Mouse (Mus musculus): ENCODE results near the gene Vav1. TPM values are rescaled to one million over a fixed set of nuclear protein-coding genes. Genes with fewer than 3 reads are reported as not detected.

Gene Vav1
- polyA plus RNA-seq, 1 experiment, result 53.3 TPM

- no peak for TF ChIP-seq CTCF (IDR thresholded peaks at IDR 0.05; ENCODE audit: extremely low read depth, insufficient read depth, insufficient read length, insufficient replicate concordance)
- no peak for TF ChIP-seq POLR2A (IDR thresholded peaks at IDR 0.05; ENCODE audit: low read depth, low read length)
- H3K4me3 ChIP-seq (ENCODE audit: extremely low read depth, insufficient read depth, insufficient read length), result peak overlapping the region; percentile 18; the same call in 1 of the 2 replicates
- WGBS, result 5% methylated on average over 2 of the region's 2 CpGs
- peak overlapping the region; percentile 93 for H3K27ac ChIP-seq (ENCODE audit: insufficient read depth, low read length)
- no peaks in the 10 kb centered on the region for H3K27me3 ChIP-seq (ENCODE audit: control insufficient read depth, insufficient read depth, low read length)
- no peak for DNase-seq (ENCODE audit: low read depth in 1 of 2, low spot score in 2 of 2)
- peaks cover 32% of the 10 kb centered on the region; the same call in 1 of the 2 replicates for H3K4me1 ChIP-seq (ENCODE audit: control insufficient read depth, insufficient read depth, insufficient read length)
- peaks cover 2% of the 10 kb centered on the region; the same call in 1 of the 2 replicates for H3K36me3 ChIP-seq (ENCODE audit: control insufficient read depth, insufficient read depth, low read length)
Measured at GRCm38 (mm10) chr17:57278537-57278936, 363 bp upstream of the Vav1 start.

- Histone ChIP-seq H3K27ac (ENCODE audit: insufficient read depth, low read length) (peak overlapping the region; percentile 99), H3K27me3 (ENCODE audit: control insufficient read depth, insufficient read depth, low read length) (no peaks in the 10 kb centered on the region), H3K36me3 (ENCODE audit: control insufficient read depth, insufficient read depth, low read length) (peaks cover 2% of the 10 kb centered on the region; the same call in 1 of the 2 replicates), H3K4me1 (ENCODE audit: control insufficient read depth, insufficient read depth, insufficient read length) (peaks cover 44% of the 10 kb centered on the region; the same call in 1 of the 2 replicates), H3K4me3 (ENCODE audit: extremely low read depth, insufficient read depth, insufficient read length) (peak overlapping the region; percentile 92)
- 5% methylated on average over 9 of the region's 9 CpGs for WGBS
- no peak for TF ChIP-seq CTCF (IDR thresholded peaks at IDR 0.05; ENCODE audit: extremely low read depth, insufficient read depth, insufficient read length, insufficient replicate concordance)
- no peak for TF ChIP-seq POLR2A (IDR thresholded peaks at IDR 0.05; ENCODE audit: low read depth, low read length)
- peak in 1 of 2 experiments; percentile 59 for DNase-seq (ENCODE audit: low read depth in 1 of 2, low spot score in 2 of 2)
Measured at GRCm38 (mm10) chr17:57279591-57280224, 808 bp downstream of the Vav1 start.

GRCm38 (mm10) chr17:57280411-57280810 is 1.5 kb downstream of the Vav1 start:
- H3K27ac ChIP-seq (ENCODE audit: insufficient read depth, low read length), result peak overlapping the region; percentile 99
- no peak for DNase-seq (ENCODE audit: low read depth in 1 of 2, low spot score in 2 of 2)
- peaks cover 2% of the 10 kb centered on the region; the same call in 1 of the 2 replicates for H3K36me3 ChIP-seq (ENCODE audit: control insufficient read depth, insufficient read depth, low read length)
- peaks cover 47% of the 10 kb centered on the region for H3K4me1 ChIP-seq (ENCODE audit: control insufficient read depth, insufficient read depth, insufficient read length)
- WGBS, result 4% methylated on average over 3 of the region's 3 CpGs
- H3K27me3 ChIP-seq (ENCODE audit: control insufficient read depth, insufficient read depth, low read length), result no peaks in the 10 kb centered on the region
- no peak for TF ChIP-seq CTCF (IDR thresholded peaks at IDR 0.05; ENCODE audit: extremely low read depth, insufficient read depth, insufficient read length, insufficient replicate concordance)
- TF ChIP-seq POLR2A (IDR thresholded peaks at IDR 0.05; ENCODE audit: low read depth, low read length), result no peak
- peak overlapping the region; percentile 92 for H3K4me3 ChIP-seq (ENCODE audit: extremely low read depth, insufficient read depth, insufficient read length)

GRCm38 (mm10) chr17:57283906-57284305 is 5.0 kb downstream of the Vav1 start:
- Histone ChIP-seq H3K27ac (ENCODE audit: insufficient read depth, low read length) (no peak overlapping the region), H3K36me3 (ENCODE audit: control insufficient read depth, insufficient read depth, low read length) (peaks cover 3% of the 10 kb centered on the region; the same call in 1 of the 2 replicates), H3K27me3 (ENCODE audit: control insufficient read depth, insufficient read depth, low read length) (no peaks in the 10 kb centered on the region), H3K4me3 (ENCODE audit: extremely low read depth, insufficient read depth, insufficient read length) (no peak overlapping the region), H3K4me1 (ENCODE audit: control insufficient read depth, insufficient read depth, insufficient read length) (peaks cover 45% of the 10 kb centered on the region)
- WGBS, result 75% methylated on average over 5 of the region's 5 CpGs
- no peak for DNase-seq (ENCODE audit: low read depth in 1 of 2, low spot score in 2 of 2)
- TF ChIP-seq CTCF (IDR thresholded peaks at IDR 0.05; ENCODE audit: extremely low read depth, insufficient read depth, insufficient read length, insufficient replicate concordance) (no peak), POLR2A (IDR thresholded peaks at IDR 0.05; ENCODE audit: low read depth, low read length) (no peak)

- Histone ChIP-seq H3K27me3 (ENCODE audit: control insufficient read depth, insufficient read depth, low read length) (no peaks in the 10 kb centered on the region), H3K27ac (ENCODE audit: insufficient read depth, low read length) (peak overlapping the region; percentile 82), H3K4me1 (ENCODE audit: control insufficient read depth, insufficient read depth, insufficient read length) (peaks cover 50% of the 10 kb centered on the region), H3K36me3 (ENCODE audit: control insufficient read depth, insufficient read depth, low read length) (peaks cover 5% of the 10 kb centered on the region; the same call in 1 of the 2 replicates), H3K4me3 (ENCODE audit: extremely low read depth, insufficient read depth, insufficient read length) (no peak overlapping the region)
- TF ChIP-seq POLR2A (IDR thresholded peaks at IDR 0.05; ENCODE audit: low read depth, low read length) (no peak), CTCF (IDR thresholded peaks at IDR 0.05; ENCODE audit: extremely low read depth, insufficient read depth, insufficient read length, insufficient replicate concordance) (no peak)
- peak in 1 of 2 experiments; percentile 15 for DNase-seq (ENCODE audit: low read depth in 1 of 2, low spot score in 2 of 2)
- WGBS, result 24% methylated on average over 2 of the region's 2 CpGs
Measured at GRCm38 (mm10) chr17:57285077-57285476, 6.2 kb downstream of the Vav1 start.

- Histone ChIP-seq H3K4me3 (ENCODE audit: extremely low read depth, insufficient read depth, insufficient read length) (no peak overlapping the region), H3K27ac (ENCODE audit: insufficient read depth, low read length) (no peak overlapping the region), H3K27me3 (ENCODE audit: control insufficient read depth, insufficient read depth, low read length) (no peaks in the 10 kb centered on the region), H3K36me3 (ENCODE audit: control insufficient read depth, insufficient read depth, low read length) (0 out of 2 replicates have a peak, but pooled peaks cover 5% of the 10 kb centered on the region), H3K4me1 (ENCODE audit: control insufficient read depth, insufficient read depth, insufficient read length) (peaks cover 50% of the 10 kb centered on the region)
- TF ChIP-seq POLR2A (IDR thresholded peaks at IDR 0.05; ENCODE audit: low read depth, low read length), result no peak
- TF ChIP-seq CTCF (IDR thresholded peaks at IDR 0.05; ENCODE audit: extremely low read depth, insufficient read depth, insufficient read length, insufficient replicate concordance), result no peak
- 26% methylated on average over 8 of the region's 8 CpGs for WGBS
- no peak for DNase-seq (ENCODE audit: low read depth in 1 of 2, low spot score in 2 of 2)
Measured at GRCm38 (mm10) chr17:57286718-57287355, 7.9 kb downstream of the Vav1 start.
